Mouse (Mus musculus): Measurements from ENCODE around the gene D6Ertd527e. TPM values are rescaled to one million over a fixed set of nuclear protein-coding genes. Genes with fewer than 3 reads are reported as not detected.
A peak's percentile ranks its signal among the peaks of the same experiment; 100 is the strongest.
"Not testable (repeated sequence)": the region's sequence is repeated elsewhere in the genome, so short reads cannot be mapped to it uniquely, and the experiment has no call there.

The D6Ertd527e gene
- not detected for total RNA-seq (2022)

DNA sequence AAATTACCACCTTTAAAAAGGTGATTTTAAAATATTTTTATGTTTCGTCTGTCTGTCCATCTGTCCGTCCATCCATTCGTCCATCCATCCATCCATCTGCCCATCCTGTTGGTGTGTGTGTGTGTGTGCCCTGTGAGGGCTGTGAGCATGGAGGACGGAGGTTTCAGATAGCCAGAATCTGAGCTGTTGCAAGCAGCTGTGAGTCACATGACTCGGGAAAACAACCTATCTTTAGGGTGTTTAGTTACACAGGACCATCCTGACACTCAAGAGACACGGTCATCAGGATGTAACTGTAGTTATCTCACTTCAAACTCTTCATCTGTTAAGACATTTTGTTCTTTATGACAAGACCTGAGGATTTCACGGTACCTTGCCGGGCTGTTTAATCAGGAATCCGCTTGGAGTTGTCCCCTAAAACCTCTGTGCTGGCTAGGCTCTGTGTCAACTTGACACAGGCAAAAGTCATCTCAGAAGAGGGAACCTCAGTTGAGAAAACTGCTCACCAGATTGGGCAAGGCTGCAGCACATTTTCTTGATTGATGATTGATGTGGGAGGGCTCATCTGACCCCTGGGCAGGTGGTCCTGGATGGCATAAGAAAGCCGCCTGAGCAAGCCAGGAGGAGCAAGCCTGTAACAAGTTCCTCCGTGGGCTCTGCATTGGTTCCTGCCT, at the start of gene D6Ertd527e:
D6Ertd527e (plus strand) TSS at position 624 of the 674 bp plus-strand sequence.
- no peak for DNase-seq (ENCODE audit: low spot score in 2 of 2)

DNA sequence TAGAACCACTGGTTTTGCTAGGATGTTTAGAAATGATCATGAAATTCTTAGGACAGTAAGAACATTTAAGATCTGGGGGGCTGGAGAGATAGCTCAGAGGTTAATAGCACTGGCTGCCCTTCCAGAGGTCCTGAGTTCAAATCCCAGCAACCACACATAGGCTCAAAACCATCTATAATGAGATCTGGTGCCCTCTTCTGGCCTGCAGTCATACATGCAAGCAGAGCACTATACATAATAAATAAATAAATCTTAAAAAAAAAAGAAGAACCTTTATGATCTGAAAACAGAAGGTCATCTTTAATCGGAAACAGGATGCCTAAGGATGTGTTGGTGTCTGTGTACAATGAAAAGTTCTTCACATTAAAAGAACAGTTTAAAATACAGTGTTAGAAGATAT, 44.8 kb upstream of the D6Ertd527e start:
- DNase-seq (ENCODE audit: low spot score in 2 of 2) = no peak

DNA sequence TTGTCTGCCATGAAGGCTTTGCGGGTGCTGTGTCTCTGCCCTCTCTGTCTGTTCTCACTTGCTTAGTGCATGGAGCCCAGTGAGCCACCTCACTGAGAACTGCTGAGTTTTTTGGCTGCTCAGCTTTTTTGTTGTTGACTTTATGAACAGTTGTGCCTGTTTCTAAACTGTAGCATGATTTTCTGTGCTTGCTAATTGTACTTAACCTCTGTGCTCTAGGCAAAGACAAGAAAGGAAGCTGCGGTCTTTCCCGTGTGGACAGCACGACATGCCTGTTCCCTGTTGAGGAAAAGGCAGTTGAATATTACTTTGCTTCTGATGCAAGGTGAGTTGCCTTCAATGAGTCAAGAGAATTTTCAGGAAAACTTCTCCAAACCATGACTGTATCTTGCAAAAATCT, 41.0 kb upstream of the D6Ertd527e start:
- no peak for DNase-seq (ENCODE audit: low spot score in 2 of 2)

DNA sequence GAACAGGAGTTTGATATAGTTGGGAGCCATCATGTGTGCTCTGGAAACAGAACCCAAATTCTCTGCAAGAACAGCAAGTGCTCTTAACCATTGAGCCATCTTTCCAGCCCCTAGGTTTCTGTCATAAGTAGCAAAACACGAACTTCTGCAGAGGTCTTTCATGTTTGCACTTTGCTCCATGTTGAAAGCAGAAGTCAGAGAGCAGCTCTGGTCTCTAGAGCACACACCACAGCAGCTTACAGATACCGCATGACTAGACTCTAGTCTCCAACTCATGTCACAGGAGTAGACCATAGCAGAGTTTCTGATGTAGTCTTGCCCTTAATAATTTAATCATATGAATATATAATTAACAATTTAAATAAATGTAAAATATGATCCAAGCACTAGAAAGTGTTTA, 36.3 kb upstream of the D6Ertd527e start:
- no peak for DNase-seq (ENCODE audit: low spot score in 2 of 2)

DNA sequence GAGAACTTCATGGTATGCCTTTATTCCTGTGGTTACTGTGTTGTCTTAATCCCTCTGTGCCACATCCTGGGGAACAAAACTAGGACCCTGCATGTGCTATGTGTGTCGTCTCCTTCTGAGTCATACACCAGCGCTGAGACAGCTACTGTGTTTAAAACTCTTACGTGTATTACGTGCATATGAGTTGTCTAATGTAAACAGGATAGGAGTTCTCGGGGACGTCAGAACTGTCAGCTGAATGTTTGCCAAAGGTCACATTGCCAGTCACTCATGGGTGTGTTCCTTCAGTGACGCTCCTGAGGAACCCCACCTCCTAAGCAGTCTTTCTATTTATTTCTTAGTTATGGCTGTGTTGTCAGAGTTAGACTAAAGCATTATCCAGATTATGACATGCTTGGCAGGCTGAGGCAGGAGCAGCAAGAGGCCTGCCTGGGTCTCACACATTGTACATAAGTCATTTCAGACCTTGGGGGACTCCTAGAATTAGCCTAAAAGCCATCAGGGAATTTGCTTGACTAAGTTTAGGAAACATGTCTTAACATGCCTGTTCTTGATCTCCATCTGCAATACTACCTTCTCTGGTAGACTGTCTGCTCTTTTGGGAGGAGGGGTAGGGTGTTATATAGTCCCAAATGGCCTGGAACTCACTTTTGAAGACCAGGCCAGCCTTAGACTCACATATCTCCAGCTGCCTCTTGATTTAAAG, 35.2 kb upstream of the D6Ertd527e start:
- no peak for DNase-seq (ENCODE audit: low spot score in 2 of 2)

DNA sequence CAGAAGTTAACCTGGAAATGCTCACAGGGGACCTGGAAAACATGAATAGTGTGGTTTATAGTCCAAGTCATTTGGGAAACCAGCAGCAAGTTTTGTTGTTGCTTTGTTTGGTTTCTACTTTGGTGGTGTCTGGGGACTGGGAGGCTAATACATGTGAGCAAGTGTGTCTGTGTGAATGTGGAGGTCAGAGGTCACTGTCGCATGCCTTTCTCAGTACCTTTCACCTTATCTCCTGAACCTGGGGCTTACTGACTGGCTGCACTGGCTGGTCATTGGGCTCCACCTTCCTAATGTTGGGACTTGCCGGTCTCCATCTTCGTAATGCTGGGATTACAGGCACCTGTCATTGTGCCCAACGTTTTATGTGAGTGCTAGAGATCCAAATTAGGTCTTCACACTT, 33.9 kb upstream of the D6Ertd527e start:
- no peak for DNase-seq (ENCODE audit: low spot score in 2 of 2)

DNA sequence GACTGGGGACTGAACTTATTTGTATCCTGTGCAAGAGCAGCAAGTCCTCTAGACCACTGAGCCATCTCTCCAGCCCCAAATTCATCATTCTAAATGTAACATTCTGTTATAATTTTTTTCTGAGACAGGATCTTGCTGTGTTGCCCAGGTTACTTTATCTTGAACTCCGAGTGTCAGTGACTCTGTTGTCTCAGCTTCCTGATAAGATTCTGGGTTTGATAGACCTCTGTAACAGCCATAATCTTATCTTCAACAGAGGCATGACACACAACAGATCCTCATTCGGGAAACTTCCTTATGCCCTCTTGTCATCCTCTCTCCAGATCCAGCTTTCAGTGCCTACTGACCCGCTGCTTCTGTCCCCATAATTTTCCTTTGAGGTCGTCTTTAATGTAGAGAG, 31.8 kb upstream of the D6Ertd527e start:
- no peak for DNase-seq (ENCODE audit: low spot score in 2 of 2)

DNA sequence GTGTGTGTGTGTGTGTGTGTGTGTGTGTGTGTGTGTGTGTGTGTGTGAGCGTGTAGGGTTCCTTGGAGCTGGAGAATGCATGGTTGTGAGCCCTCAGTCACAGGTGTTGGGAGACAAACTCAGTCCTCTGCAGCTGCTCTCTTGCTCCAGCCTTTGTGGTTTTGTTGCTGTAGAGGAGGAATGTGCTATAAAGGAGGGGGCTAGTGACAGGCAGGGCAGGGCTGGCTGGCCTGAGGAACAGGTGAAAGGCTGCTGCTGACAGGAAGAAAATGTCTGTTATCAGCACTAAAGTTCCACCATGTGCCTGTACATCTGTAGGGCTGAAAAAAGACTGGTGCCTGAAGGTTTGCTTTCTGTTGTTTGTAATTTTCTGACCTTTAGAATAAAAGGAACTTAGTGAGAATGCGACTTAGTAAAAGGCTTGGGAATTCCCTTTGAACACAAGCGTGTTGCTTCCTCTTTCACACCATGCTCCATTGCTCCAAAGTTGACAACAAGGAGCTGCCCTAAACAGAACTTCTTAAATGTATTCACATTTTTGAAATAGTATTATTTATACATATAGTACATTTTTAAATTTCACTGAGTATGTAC, 29.4 kb upstream of the D6Ertd527e start:
- DNase-seq (ENCODE audit: low spot score in 2 of 2) = no peak

DNA sequence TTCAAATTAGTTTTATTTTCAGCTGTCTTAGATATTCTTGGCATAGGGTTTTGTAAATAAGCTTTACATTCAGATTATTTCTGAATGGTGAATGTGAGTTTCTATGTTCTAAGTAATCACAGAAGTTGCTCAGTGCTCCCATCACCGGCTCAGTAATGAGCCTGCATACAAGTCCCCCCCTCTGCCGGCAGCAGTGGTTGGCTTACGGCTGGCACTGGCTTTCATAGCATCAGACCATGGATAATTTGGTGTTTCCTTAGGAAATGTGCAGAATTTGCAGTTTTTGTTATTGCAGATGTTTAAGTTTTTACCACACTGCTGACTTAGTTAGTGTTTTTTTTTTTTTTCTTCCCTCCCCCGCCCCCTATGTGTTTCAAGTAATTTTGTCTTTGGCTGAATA, 25.1 kb upstream of the D6Ertd527e start:
- no peak for DNase-seq (ENCODE audit: low spot score in 2 of 2)

DNA sequence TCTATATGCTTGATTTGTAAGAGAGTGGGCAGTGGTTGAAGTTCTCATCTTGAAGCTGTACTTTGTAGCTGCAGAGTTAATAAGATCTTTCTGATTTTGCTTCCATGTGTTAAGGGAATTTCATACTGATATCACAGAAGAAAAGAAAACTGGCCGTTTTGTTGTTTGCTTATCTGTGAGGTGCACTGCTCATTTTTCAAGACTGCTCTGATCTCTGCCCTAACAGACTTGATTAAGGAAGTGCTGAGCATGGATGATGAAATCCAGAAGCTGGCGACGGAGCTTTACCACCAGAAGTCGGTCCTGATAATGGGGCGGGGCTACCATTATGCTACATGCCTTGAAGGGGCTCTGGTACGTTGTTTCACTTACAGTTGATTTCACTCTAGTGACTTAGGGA, 19.5 kb upstream of the D6Ertd527e start:
- DNase-seq (ENCODE audit: low spot score in 2 of 2) = no peak

DNA sequence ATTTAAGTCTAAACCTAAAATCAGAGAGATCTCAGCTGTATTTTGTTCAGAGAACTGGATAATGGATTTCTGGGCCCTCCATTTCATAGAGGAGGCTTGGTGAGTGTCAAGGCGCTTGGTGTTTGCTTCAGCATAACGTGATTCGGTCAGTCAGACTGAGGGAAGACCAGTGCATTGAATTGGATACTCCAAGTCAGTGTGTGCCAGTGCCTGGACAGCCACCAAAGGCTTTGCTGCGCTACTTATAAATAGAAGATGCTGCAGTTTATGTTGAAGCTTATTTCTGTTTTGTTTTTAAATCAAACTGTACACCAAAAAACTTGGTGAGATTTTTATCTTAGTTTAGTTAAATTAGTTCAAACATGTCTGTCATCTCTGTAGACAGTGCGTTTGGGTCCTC, 16.2 kb upstream of the D6Ertd527e start:
- DNase-seq (ENCODE audit: low spot score in 2 of 2) = peak in 1 of 2 experiments; percentile 28

DNA sequence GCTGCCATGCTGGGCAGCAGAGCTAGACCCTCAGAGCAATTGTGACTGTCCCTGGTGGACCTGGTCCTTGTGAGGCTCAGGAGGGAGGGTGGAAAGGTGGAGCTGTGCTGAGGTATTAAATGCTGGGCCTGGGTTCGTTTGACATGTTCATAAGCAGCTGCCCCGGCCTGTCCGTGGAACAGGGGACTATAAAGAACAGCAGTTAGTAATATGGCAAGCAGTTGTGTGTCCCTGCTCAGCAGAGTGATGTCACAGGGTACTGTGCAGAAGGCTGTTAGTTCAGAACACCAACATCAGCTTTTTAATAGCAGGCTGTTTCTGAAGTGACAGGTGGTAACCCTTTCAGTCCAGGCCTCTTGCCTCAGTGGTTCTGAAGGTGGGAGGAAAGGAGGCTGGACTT, 13.7 kb upstream of the D6Ertd527e start:
- no peak for DNase-seq (ENCODE audit: low spot score in 2 of 2)

DNA sequence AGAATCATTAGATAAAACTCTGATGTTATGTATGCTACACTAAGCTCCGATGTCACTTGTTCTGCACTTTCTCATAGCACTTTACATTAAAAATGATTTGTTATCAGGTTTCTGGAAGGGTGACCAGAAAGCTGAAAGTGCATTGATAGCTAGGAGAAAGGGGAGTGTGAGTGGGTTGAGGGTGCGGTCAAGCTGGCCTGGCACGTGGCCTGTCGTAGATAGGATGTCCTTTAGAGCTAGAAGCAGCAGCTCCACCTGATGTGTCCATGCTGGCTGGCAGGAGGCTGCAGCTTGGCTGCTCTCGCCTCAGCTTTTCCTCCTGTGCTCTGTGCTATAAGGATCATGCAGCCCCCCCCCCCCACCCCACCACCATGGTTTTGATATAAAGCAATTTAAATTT, 12.1 kb upstream of the D6Ertd527e start:
- DNase-seq (ENCODE audit: low spot score in 2 of 2) = no peak

DNA sequence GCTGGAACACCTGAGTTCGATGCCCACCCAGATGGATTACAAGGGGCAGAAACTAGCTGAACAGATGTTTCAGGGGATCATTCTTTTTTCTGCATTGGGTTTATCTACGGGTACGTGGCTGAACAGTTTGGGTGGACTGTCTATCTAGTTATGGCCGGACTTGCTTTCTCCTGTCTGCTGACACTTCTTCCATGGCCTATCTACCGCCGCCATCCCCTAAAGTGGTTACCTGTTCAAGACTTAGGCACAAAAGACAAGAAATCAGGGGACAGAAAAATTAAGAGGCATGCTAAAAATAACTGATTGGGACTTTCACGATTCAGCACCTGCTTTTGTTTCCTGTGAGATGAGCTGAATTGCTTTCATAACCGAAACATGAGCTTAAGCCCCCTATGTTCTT, 10.9 kb upstream of the D6Ertd527e start:
- not testable (repeated sequence) for DNase-seq (ENCODE audit: low spot score in 2 of 2)

DNA sequence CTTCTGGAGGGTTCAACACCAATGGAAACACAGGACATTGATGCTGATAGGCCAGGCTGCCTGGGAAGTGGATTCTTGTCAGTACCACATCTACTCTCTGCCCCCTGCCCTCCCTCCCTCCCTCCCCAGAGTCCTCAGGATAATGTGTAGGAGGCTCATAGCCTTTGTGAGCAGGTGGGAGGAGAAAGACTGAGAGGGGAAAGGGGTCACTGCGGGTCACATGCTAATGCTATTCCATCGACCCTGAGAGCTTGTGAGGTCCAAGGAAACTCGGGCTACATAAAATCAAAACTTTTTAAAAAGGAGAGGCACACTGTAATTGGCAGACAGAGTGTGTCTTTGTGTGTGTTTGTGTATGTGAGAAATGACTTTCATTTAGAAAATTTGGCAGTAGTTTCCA, 5.3 kb upstream of the D6Ertd527e start:
- DNase-seq (ENCODE audit: low spot score in 2 of 2) = no peak

DNA sequence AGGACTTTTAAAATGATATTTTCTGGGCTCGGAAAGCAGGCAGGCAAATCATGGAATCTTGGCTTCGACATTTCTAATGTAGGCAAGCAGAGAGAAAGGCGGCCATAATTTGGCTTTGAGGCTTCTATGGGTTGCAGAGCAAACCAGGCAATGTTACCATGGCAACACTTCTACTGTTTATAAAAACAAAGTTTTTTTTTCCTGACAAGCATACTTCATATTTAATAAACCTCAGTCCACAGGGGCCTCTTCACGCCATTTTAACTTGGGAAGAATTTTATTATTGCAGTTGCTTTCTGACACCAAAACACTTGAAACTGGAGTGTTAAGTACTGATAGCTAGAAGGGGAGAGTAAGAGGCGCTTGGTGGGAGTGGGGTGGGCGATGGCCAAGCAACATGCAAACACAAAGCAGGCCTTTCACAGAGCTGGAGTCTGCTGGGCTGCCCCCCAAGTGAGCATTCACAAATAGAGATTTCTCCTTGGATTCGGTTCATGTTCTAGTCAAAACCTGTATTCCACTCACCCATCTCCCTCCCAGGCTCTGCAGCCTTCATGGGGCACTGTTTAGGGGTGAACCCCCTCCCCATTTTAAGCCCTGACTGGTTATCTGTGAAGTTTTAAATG, 4.8 kb upstream of the D6Ertd527e start:
- DNase-seq (ENCODE audit: low spot score in 2 of 2) = no peak

DNA sequence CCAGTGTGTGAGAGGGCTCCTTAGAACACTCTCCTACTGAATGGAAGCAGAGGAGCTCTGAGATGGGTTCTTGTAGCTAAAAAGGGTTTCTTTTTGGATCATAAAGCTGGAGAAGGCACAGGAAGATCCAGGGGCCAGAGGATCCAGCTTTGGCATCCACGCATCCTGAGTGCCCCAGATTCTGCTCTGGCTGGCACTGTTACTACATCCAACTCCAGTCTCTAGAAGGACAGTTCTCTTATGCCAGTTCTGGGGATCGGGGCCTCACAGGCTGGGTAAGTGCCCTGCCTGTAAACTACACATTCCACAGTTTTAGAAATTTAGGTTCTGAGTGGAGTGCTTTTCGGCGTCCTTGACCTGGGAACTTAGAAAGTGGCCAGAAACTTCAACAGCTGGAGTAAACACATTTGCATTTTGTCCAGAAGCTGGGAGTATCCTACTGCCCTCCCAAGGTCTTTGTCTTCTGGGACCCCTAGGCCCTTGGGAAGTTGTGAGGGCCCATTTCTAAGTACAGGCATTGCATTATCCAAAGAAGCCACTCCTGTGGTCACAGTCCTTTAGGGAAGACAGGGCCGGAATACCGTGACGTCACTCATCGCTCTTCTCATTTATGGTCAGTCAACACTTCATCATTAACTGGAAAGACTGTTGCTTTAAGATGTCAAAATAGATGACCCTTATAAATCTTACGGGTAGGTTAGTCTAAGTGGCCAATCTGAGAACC, 4.1 kb upstream of the D6Ertd527e start:
- DNase-seq (ENCODE audit: low spot score in 2 of 2) = no peak

DNA sequence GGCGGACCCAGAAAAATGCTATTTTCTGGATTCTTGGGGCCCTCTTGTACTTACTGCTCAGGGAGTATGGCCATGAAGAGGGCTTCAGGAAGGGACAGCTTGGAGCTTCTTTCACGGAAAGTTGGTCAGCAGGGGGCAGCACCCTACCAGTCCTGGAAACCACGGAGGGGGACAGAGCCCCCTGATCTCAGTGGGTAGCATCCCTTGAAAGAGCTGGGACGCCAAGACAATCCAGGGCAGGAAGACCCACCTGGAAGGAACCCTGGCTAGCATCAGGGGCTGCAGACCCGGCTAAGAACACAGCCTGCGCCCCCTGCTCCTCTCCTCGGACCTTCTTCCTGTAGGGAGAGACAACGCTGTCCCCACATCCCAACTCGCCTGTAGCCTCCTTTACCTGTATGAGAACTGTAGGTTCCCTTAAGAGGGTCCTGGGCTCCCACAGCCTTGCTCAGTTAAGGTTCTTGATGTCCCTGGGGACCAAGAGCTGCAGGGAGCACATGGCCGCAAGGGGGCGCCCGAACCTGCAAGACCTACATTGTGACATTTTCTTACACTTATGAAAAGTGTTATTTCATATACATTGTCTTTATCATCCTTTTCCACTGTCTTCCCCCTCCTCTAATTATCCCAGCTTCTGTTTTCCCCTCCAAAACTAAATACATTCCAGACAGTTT, 3.1 kb upstream of the D6Ertd527e start:
- DNase-seq (ENCODE audit: low spot score in 2 of 2) = peak; percentile 82 to 83

DNA sequence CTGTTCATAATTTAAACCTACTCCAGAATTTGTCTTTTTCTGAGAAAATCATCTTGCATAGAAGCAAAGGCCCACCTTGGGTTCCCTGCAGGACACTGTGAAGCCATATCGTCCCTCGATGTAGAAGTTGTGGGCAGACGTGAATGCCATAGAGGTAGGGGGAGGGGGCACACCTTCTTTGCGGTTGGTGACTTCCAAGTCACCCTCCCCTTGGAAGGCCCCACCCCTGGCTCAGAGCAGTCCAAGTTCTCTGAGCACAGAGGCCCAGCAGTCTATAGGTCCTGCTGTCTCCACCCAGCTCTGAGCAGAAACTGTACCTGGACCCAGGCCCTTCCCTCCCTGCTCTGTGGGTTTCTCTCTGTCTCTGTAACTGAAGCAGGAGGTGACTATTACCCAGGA, 2.6 kb upstream of the D6Ertd527e start:
- DNase-seq (ENCODE audit: low spot score in 2 of 2) = no peak

DNA sequence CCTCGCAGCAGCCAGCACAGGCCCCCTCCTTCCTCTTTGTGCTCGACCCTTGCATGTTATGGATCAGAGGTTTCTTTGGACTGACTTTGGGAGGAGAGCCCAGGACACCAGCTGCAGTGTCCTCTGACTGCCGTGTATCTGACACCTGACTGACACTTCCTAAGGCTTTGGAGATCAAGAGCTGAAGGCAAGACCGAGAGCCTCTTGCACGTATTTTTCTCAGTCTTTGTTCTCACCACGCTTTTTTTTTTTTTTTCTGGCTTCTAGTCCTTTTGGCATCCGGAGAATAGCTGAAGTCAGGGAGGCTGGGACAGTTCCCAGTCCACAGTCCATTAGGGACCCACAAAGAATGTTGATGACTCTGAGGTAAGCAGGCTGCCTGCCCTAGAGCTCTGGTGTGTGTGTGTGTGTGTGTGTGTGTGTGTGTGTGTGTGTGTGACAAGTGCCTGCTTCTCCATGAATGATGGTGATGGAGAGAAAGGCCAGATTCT, 2.1 kb upstream of the D6Ertd527e start:
- peak; percentile 40 to 58 for DNase-seq (ENCODE audit: low spot score in 2 of 2)

DNA sequence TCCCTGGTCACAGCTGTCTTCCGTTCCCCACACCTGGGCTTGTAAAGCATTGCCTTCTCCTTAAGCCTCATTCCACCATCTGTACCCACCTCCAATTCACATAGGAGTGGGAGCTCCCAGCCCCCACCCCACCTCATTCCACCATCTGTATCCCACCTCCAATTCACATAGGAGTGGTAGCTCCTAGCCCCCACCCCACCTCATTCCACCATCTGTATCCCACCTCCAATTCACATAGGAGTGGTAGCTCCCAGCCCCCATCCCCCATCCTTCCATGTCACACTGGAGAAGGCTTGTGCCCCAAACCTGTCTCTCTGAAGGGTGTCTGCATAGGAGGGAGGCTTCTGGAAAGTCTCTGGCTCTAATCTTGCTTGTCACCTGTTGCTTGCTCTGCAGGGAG, 1.2 kb upstream of the D6Ertd527e start:
- no peak for DNase-seq (ENCODE audit: low spot score in 2 of 2)

Measured in gastrocnemius, adult 8-10 months (tissue).